Mouse (Mus musculus) lung, postnatal 0 days (tissue): ENCODE results near the gene Adamtsl2.

Experiments used
- CTCF ChIP-seq: IDR thresholded peaks from 2 replicates; pipeline ENCODE4 v1.5.1; 2016; ENCODE audit warnings: antibody characterized with exemption, mild to moderate bottlenecking
- EP300 ChIP-seq: IDR thresholded peaks from 2 replicates; pipeline ENCODE4 v1.6.1; 2016; ENCODE audit warnings: antibody characterized with exemption, mild to moderate bottlenecking, control low read depth

DNA sequence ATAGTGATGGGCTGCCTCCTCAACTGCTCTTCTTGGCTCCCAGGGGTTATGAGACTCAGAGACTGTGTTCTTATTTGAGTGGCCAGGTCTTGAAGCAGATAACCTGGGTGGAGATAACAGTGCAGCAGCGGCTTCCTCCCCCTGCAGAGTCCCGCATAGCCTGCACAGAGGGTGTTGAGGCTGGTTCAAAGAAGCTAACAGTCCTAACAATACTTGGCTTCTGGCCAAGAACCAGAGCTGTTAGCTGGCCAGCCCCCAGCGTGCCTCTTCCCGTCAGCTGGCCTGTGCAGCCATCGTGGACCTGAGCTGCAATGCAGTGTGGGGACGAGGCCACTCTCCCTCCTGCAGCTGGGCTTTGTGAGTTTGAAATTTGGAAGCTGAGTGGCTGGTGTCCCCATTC, 18.6 kb downstream of the Adamtsl2 start:
- TF ChIP-seq CTCF (no peak), EP300 (peak; percentile 35; the same call in 1 of the 2 replicates)
